Mouse (Mus musculus): ENCODE data around the gene Csnk2a2. TPM values are rescaled to one million over a fixed set of nuclear protein-coding genes. Genes with fewer than 3 reads are reported as not detected.
A peak's percentile ranks its signal among the peaks of the same experiment; 100 is the strongest.

The Csnk2a2 gene
- 10 to 100 TPM; 13.9 to 14.2 TPM for polyA plus RNA-seq (2017; shearing (Covaris generic))

DNA sequence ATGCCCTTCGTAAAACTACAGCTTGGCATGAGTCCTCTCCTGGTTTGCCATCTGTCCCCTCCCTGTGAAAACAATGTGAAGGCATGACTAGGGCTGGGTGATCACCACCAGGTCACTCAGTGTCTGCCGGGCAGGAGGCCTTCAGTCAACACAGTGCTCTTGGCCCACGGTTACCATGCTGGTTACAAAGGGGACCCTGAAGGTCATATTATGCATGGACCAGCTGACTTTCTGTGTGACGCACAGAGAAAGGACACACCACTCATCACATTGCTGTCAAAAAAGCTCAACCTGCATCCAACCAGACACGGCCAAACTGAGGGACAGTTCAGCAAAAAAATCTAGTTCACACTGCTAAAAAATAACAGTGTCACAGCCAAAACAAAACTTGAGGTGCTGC is at the start of gene Csnk2a2:
Gene Csnk2a2, minus strand, starts transcription at position 34 of the 400 bp plus-strand sequence.
- no peak for ATAC-seq

DNA sequence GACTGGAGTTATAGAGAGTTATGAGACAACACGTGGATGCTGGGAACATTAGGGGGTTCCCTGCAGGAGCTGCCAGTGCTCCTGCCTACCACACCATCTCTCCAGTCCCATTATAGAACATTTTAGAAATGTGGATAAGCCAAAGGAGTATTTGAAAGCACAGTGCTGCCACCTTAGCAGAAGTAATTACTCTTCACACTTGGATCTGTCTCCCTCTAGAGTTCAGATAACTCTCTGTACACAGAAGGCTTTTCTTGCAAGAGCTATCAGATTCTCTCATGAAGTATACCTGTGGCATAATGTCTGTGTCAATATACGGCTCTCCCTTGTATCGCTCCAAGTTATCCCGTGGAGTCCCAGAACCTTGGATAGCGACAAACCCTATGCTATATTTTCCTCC is 49.6 kb upstream of the Csnk2a2 start:
- ATAC-seq: no peak

DNA sequence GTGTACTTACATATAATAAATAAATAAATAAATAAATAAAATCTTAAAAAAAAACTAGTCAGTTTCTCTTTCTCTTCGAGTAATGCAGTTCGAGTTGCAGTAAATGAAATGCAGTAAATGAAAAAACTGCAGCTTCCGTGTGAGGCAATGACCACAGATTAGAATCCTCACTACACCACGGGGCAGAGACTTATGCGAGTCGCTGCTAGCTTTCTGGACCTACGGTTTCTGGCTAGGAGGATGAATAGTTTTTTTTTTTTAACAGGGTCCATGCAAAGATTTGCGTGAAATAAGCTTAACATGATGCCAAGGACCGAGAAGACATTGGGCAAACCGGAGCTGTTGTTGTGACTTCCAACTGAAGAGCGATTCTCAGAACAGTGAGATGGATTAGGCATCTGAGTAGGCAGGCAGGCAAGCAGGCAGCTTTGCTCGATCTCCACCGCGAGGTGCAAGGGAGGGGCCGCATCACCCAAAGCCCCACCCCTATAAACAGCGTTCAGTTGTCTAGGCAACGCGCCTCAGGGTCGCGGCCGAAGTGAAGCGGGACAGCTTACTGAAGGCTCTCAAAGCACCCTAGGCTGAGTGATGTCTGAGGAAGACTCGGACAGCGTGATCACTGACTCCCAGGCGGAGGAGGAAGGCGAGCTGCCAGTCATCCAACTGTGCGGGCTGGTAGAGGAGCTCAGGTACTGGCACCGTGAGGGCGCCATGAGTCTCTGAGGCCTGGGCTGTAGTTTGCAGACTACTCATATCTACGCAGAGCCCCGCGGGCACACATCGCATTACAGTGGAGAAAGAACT is 43.9 kb upstream of the Csnk2a2 start, which contains the start of gene Ccdc113:
Gene Ccdc113, plus strand, starts transcription at position 502 of the 804 bp plus-strand sequence.
- ATAC-seq: no peak

DNA sequence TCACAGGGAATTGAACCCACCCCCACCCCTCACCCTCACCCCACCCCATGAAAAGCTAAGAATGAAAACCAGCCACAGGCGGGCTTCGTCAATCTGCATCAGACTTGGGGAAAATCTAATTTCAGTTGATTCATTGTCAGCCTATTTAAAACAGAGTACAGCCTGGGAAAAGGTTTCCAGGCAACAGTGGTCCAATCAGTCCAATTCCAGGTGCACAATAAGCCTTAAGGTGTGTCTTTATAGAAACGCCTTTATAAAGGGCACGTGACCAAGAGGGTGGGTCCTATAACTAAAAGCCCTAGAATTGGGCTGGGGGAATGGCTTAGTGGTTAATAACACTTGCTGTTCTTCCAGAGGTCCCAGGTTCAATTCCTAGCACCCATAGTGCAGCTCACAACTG is 42.4 kb upstream of the Csnk2a2 start:
- ATAC-seq: no peak

GRCm38 (mm10) chr8:95528750-95529310 is 39.0 kb upstream of the Csnk2a2 start:
- ATAC-seq: no peak

GRCm38 (mm10) chr8:95528194-95528593 is 38.4 kb upstream of the Csnk2a2 start:
- ATAC-seq: no peak

DNA sequence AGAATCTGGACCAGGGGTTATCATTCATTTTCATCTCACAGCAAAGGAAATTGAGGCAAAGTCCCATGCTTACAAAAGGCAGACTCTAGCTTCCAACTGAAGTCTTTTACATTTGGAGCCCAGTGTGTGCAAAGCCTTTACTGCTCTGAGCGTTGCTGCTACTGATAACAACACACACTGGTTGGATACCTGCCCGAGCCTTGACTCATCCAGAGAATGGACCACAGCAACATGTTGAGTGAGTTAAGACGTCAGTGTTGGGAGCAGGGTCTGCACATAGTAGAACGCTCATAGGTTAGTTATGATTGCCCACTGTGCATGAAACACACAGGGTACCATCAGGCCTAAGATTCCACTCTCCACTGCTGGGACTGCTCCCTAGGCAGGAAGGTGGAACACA is 34.2 kb upstream of the Csnk2a2 start:
- ATAC-seq: no peak

GRCm38 (mm10) chr8:95516928-95517327 is 27.1 kb upstream of the Csnk2a2 start:
- ATAC-seq: no peak

DNA sequence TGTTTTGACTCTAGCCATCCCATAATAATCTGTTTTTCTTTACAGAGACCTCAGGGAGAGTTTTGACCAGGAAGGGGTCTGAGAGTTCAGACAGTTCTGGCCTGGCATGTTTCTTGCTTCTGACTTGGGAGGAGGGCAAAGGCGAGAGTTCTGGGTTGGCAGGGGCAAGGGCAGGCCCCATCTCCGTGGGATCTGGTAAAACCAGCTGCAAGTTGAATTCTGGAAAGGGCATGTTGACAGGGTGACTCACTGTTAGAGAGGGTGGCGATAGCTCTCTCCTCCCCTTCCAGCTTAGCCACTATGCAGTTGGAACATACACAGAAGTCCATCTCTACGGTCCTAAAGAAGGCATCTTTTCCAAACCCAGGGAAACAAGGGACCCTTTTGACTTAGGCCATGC is 23.4 kb upstream of the Csnk2a2 start:
- ATAC-seq: no peak

- no peak for ATAC-seq
Measured at GRCm38 (mm10) chr8:95512257-95512656, 22.4 kb upstream of the Csnk2a2 start.

- no peak for ATAC-seq
Measured at GRCm38 (mm10) chr8:95506245-95506644, 16.4 kb upstream of the Csnk2a2 start.

DNA sequence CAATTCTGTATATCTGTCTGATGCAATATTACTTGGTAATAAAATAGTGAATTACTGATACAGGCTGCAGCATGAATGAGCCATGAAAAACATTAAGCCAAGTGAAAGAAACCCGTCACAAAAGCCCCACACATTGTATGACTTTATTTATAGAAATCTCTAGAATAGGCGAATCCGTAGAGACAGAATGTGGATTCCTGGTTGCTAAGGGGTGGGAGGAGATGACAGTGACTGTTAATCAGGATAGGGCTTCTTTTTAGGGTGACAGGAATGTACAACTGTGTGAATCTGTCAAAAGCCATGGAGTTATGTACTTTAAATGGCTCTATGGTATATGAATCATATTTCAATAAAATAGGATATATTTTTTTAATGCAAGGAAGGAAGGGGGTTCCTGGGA is 15.8 kb upstream of the Csnk2a2 start:
- ATAC-seq: no peak

DNA sequence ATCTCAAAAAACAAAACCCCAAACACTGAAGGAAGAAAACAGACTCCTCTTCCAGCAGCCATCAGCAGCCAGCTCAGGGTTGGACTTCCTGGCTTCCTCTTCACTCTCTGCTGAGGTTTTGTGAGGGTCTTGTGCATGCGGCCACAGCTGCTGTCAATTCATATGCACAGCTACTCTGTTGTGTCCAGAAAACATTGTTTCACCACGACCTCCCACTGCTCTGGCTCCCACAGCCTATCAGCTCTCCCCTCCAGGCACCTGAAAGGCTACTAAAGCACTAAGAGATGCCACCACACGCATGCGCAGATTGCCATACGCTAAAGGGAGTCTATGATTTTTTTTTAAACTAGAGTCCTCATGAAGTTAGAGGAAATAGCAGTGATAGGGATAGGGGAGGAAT is 15.0 kb upstream of the Csnk2a2 start:
- no peak for ATAC-seq

- ATAC-seq: no peak
Measured at GRCm38 (mm10) chr8:95502431-95502830, 12.6 kb upstream of the Csnk2a2 start.

DNA sequence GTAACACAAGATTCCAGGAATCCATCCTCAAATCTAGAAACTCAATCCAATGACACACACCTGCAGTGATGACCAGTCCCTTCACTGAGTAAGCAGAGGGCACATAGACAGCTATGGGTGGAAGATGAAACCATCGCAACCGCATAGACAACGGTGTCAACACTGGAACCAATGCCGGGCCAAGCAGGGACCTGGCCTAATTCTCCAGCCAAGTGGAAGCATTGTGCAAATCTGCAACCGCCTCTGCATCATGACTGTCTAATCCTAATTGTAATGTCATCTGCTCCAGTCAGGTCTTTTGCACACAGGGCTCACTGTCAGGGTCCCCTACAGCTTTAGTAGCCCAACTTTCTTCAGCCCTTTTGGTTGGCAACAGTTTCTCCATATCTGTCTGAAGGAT is 10.6 kb upstream of the Csnk2a2 start:
- ATAC-seq: no peak

DNA sequence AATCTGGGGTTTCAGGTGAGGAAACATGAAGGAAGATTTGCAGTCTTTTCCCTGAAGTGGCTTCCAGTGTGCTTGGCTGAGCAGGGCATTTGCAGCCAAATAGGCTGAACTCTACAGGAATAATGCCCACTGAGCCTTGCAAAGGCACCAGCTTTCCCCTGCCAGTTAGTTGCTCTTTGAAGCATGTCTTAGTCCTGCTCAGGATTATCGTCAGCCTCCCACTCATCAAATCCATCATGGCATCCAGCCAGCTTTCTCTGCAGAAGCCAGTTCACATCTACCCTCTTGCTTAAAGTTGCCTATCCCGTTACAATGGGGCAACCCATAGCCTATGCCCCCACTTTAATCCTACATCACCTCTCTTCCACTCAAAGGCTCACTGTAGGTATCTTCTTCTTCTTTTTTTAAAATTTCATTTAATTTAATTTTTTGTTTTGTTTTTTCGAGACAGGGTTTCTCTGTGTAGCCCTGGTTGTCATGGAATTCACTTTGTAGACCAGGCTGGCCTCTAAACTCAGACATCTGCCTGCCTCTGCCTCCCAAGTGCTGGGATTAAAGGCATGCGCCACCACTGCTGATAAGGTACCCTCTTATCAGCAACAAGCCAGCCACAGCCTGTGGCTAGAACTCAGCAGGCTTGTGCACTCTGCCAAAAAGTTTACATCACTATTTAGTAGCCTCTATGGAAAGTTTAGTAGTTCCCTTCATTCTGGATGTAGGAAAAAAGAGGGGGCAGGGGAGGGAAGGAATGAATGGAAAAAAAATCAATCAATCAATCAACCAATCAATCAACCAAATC is 9.6 kb upstream of the Csnk2a2 start:
- no peak for ATAC-seq

GRCm38 (mm10) chr8:95497821-95498220 is 8.0 kb upstream of the Csnk2a2 start:
- no peak for ATAC-seq

DNA sequence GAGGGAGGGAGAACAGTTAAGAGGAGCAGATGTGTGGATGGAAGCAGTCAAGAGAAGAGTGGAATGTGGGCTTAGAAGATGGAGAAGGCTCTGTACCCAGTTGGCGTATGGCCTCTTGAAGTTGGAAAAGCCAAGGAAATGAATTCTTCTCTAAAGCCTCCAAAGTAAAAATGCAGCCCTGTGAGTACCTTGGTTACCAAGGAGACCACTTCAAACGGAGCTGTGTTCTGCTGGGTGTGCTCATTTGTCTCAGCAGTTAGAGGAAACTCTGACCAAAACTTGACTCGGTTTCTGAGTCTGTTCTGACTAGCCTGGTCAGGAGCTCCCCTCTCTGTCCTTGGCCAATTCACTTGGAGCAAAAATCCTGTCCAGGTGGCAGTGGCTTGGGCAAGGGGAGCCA is 6.6 kb upstream of the Csnk2a2 start:
- ATAC-seq: no peak

DNA sequence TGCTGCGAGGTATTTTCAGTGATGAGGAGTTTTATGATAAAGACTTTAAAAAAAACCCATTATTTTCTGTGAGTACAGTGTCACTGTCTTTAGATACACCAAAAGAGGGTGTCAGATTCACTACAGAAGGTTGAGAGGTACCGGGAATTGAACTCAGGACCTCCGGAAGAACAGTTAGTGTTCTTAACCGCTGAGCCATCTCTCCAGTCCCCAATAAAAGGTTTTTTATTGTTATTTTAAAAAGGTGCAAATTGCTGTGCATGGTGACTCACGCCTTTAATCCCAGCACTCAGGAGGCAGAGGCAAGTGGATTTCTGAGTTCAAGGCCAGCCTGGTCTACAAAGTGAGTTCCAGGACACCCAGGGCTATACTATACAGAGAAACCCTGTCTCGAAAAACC is 5.6 kb upstream of the Csnk2a2 start:
- no peak for ATAC-seq

- no peak for ATAC-seq
Measured at GRCm38 (mm10) chr8:95492057-95492456, 2.2 kb upstream of the Csnk2a2 start.

GRCm38 (mm10) chr8:95488698-95489332 is 1.0 kb downstream of the Csnk2a2 start:
- peak; percentile 88 for ATAC-seq

DNA sequence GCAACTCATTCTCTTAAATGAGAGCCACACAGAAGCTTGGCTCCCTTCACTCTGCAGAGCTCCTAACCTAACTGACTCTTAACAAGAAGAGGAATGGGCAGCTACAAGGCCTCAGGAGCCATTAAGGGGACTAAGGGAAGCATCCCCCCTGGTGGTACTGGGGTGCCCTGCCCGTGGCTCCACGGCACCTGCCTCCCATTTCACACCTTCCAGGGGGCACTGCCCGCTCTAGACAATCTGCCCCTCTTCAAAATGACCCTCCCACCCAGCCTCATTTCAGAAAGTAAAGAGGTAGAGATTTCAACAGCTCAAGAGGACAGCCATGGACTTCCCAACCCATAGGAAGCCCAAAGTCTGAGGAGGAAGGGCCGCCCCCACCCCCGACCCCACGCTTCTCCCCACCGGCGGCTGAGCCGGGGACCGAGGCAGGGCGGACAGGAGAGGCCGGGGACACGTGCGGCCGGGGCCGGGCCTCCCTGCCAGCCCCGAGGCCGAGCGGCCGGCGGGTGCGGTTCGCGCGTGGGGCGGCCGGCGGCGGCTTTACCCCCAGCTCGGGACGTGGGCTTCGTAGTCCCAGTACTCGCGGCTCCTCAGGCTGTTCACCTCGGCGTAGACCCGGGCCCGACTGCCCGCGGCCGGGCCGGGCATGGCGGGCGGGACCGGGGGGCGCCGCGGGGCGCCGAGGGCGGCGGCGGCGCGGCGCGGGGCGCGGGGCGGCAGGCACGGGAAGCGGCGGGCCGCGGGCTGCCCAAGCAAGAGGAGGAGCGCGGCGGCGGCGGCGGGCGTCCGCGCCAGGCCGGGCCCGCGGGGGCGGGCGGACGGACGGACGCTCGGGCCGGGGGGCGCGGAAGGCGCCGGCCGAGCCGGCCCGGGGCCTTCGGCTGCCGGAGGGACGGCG is 1.8 kb downstream of the Csnk2a2 start:
- peak; percentile 36 for ATAC-seq
